ENCODE assay signal across 12 mouse cellular contexts in the genomic region with DNA sequence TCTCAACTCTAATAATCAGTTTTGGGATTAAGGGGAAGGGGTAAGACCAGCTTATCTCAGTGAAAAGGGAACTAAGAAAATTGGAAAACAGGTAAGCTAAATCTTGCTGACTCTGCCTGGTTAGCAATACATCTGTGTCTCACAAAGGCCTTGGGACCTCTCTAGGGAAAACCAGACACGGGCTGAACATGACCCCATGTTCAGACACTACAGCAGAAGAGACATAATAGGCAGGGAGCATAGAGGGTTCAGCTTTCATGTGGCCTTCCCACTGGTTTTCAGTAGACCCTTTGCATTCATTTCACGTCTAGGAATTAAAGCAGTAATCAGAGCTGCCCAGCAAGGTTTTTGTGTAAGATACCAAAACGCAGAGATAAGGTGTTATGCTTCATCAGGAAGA.
"Had no signal": no experiment of that assay in that cellular context is flagged by ENCODE, and none has a peak within 500 bp of the region (broad histone marks: within the 10 kb centered on the region; RNA-seq: fewer than 3 reads in every experiment).

No protein-coding gene starts in this region.

- H3K9me3 ChIP-seq: limb, embryonic 13.5 days; neural tube, embryonic 15.5 days had no signal

- ATAC-seq: intestine, postnatal 0 days had no signal

- H3K27me3 ChIP-seq: limb, embryonic 13.5 days; neural tube, embryonic 15.5 days had no signal

- DNase-seq: kidney, adult 8-10 months; kidney, postnatal 25 days; layer of hippocampus, postnatal 36 days; left cerebral cortex, postnatal 4 days; lung, adult 18-20 months; right cerebral cortex, adult 18-20 months; right cerebral cortex, postnatal 25 days had no signal

- H3K4me1 ChIP-seq: limb, embryonic 13.5 days had no signal

- H3K4me3 ChIP-seq: limb, embryonic 13.5 days; neural tube, embryonic 15.5 days had no signal

- H3K27ac ChIP-seq: limb, embryonic 13.5 days; liver, embryonic 14.5 days; neural tube, embryonic 15.5 days; stomach, postnatal 0 days had no signal

- H3K9ac ChIP-seq: limb, embryonic 13.5 days; liver, embryonic 14.5 days; neural tube, embryonic 15.5 days had no signal

- H3K4me2 ChIP-seq: limb, embryonic 13.5 days; neural tube, embryonic 15.5 days had no signal
